8 mouse cellular contexts compared by ENCODE assay signal in genomic region chr9:90115308-90115700, GRCm38 (mm10). TPM values are rescaled to one million over a fixed set of nuclear protein-coding genes. Genes with fewer than 3 reads are reported as not detected.
A peak's percentile ranks its signal among the peaks of the same experiment; 100 is the strongest.
DNase-seq lines count a peak whose midpoint lies in the region; ATAC-seq and TF ChIP-seq lines count a peak whose summit lies in the region.

No protein-coding gene starts in this region.

- peaks cover 12% of the 10 kb centered on the region; the same call in 1 of the 2 replicates for H3K4me1 ChIP-seq in kidney, adult 2 months (ENCODE audit: control insufficient read depth, insufficient read depth, low read length)
- H3K4me1 ChIP-seq in cortical plate, adult 2 months (ENCODE audit: control insufficient read depth, insufficient read depth, low read length) = peaks cover 6% of the 10 kb centered on the region; the same call in 1 of the 2 replicates
- peaks cover 32% of the 10 kb centered on the region for H3K4me1 ChIP-seq in hindbrain, embryonic 15.5 days (replicated peaks)
- peaks cover 17% of the 10 kb centered on the region for H3K4me1 ChIP-seq in midbrain, embryonic 14.5 days (ENCODE audit: control insufficient read depth, insufficient read depth, low read length)

- peak overlapping the region; percentile 92; the same call in 1 of the 2 replicates for H3K4me3 ChIP-seq in kidney, adult 2 months (ENCODE audit: insufficient read depth, low read depth, low read length)
- peak overlapping the region; percentile 64 for H3K4me3 ChIP-seq in cortical plate, adult 2 months (ENCODE audit: insufficient read depth, low read length)
- peak overlapping the region; percentile 76 for H3K4me3 ChIP-seq in hindbrain, embryonic 15.5 days
- H3K4me3 ChIP-seq in midbrain, embryonic 14.5 days (replicated peaks; ENCODE audit: low read depth, low read length) = peak overlapping the region; percentile 88

- no peaks in the 10 kb centered on the region for H3K9me3 ChIP-seq in hindbrain, embryonic 15.5 days
- H3K9me3 ChIP-seq in midbrain, embryonic 14.5 days (ENCODE audit: control insufficient read depth, low read length) = no peaks in the 10 kb centered on the region

- no peaks in the 10 kb centered on the region for H3K36me3 ChIP-seq in kidney, adult 2 months (ENCODE audit: control insufficient read depth, insufficient read depth, low read length)
- H3K36me3 ChIP-seq in hindbrain, embryonic 15.5 days = no peaks in the 10 kb centered on the region
- H3K36me3 ChIP-seq in midbrain, embryonic 14.5 days (ENCODE audit: control insufficient read depth, insufficient read depth, low read length) = no peaks in the 10 kb centered on the region

- H3K27ac ChIP-seq in kidney, adult 2 months (ENCODE audit: insufficient read depth, low read depth, low read length) = no peak overlapping the region
- H3K27ac ChIP-seq in cortical plate, adult 2 months (ENCODE audit: insufficient read depth, low read length) = no peak overlapping the region
- H3K27ac ChIP-seq in hindbrain, embryonic 15.5 days (replicated peaks) = peak overlapping the region; percentile 83
- H3K27ac ChIP-seq in midbrain, embryonic 14.5 days (replicated peaks; ENCODE audit: low read depth, low read length) = peak overlapping the region; percentile 77

- DNase-seq in kidney, adult 2 months = no peak
- DNase-seq in kidney, postnatal 25 days = no peak
- DNase-seq in midbrain, embryonic 14.5 days = no peak
- no peak for DNase-seq in embryo, embryonic 10 days (ENCODE audit: low spot score)
- no peak for DNase-seq in spleen, postnatal 10 days (ENCODE audit: low spot score in 2 of 2)
- DNase-seq in layer of hippocampus, postnatal 36 days = no peak

- ATAC-seq in hindbrain, embryonic 15.5 days (ENCODE audit: low FRiP score, low read depth) = no peak
- no peak for ATAC-seq in midbrain, embryonic 14.5 days (ENCODE audit: low FRiP score, low TSS enrichment)

- H3K4me2 ChIP-seq in hindbrain, embryonic 15.5 days = peak overlapping the region; percentile 85
- H3K4me2 ChIP-seq in midbrain, embryonic 14.5 days (ENCODE audit: low read length) = peak overlapping the region; percentile 81

- H3K27me3 ChIP-seq in kidney, adult 2 months (replicated peaks; ENCODE audit: control insufficient read depth, insufficient read depth, low read length) = no peaks in the 10 kb centered on the region
- no peaks in the 10 kb centered on the region for H3K27me3 ChIP-seq in hindbrain, embryonic 15.5 days
- no peaks in the 10 kb centered on the region for H3K27me3 ChIP-seq in midbrain, embryonic 14.5 days (ENCODE audit: control insufficient read depth, insufficient read depth, low read length)

- TF ChIP-seq CTCF in kidney, adult 2 months (conservative IDR thresholded peaks at IDR 0.05; ENCODE audit: insufficient read depth, insufficient read length, low read depth, low read length) = no peak
- TF ChIP-seq CTCF in cortical plate, adult 2 months (IDR thresholded peaks at IDR 0.05; ENCODE audit: extremely low read depth, insufficient read depth, low read length) = no peak

- peak overlapping the region; percentile 67 for H3K9ac ChIP-seq in hindbrain, embryonic 15.5 days
- peak overlapping the region; percentile 78 for H3K9ac ChIP-seq in midbrain, embryonic 14.5 days (replicated peaks; ENCODE audit: low read length)

- no peak for TF ChIP-seq POLR2A in kidney, adult 2 months (IDR thresholded peaks at IDR 0.05; ENCODE audit: low read depth, low read length)
- TF ChIP-seq POLR2A in cortical plate, adult 2 months (IDR thresholded peaks at IDR 0.05; ENCODE audit: extremely low read depth, insufficient read depth, low read length) = no peak

RNA-seq across cellular contexts. Expression of gene Morf4l1, which starts 0.7 kb away (rescaled TPM):
- polyA plus RNA-seq in kidney, adult 2 months (2012; rRNA removed) = 91.8 and 126 TPM in 2 replicates
- 410 and 423 TPM in 2 replicates for polyA plus RNA-seq in cortical plate, adult 2 months (2012; rRNA removed)
- 505 and 550 TPM in 2 replicates for polyA plus RNA-seq in hindbrain, embryonic 15.5 days (2015; fragmentation: Nextera tagmentation; extraction: Ambion mirVana)
- polyA plus RNA-seq in midbrain, embryonic 14.5 days (2014; fragmentation: Nextera tagmentation; extraction: Ambion mirVana) = 616 and 659 TPM in 2 replicates
- total RNA-seq in layer of hippocampus, postnatal 36 days (2021) = 100 to 1,000 TPM; 422 to 449 TPM

RNA-seq across cellular contexts. Expression of gene Adamts7, which starts 47.6 kb away (rescaled TPM):
- 9.4 and 10.7 TPM in 2 replicates for polyA plus RNA-seq in kidney, adult 2 months (2012; rRNA removed)
- polyA plus RNA-seq in cortical plate, adult 2 months (2012; rRNA removed) = 0.55 and 0.61 TPM in 2 replicates
- polyA plus RNA-seq in hindbrain, embryonic 15.5 days (2015; fragmentation: Nextera tagmentation; extraction: Ambion mirVana) = 7.9 and 9.0 TPM in 2 replicates
- polyA plus RNA-seq in midbrain, embryonic 14.5 days (2014; fragmentation: Nextera tagmentation; extraction: Ambion mirVana) = 8.1 and 10.7 TPM in 2 replicates
- total RNA-seq in layer of hippocampus, postnatal 36 days (2021) = under 1 TPM; 0.20 to 0.80 TPM

Comparison
In these comparisons a context has a peak if more than half of its experiments do, and no peak if none do; other contexts are left out.
1. H3K27ac ChIP-seq: peak in hindbrain, embryonic 15.5 days (single experiment) and midbrain, embryonic 14.5 days (single experiment); none in kidney, adult 2 months (single experiment) and cortical plate, adult 2 months (single experiment).
2. Peak in every context shown above with its lines, with median percentiles within 50 percentile points of each other: H3K4me3 ChIP-seq.